Mouse (Mus musculus): Measurements from ENCODE around the gene Gm11937.

The Gm11937 gene

DNA sequence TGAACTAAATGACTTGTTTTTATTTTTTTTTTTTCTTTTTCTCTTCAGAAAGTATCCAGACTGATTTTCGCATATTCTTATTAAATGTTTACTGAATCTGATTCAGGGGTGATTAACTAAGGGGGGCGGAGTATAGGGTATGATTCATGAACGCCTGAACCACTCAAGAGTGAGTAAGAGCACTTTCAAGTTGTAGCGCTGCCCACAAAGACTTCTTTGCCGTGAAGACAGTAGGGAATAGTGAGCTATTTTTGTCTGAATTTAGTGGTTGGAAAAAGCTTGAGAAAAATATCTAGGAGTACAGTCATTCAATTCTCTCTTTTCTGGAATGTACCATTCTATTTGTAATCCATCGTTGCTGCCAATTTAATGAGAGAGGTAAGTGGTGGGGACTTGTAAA is 28.4 kb downstream of the Gm11937 start:
- no peak for DNase-seq (ENCODE audit: low spot score)

DNA sequence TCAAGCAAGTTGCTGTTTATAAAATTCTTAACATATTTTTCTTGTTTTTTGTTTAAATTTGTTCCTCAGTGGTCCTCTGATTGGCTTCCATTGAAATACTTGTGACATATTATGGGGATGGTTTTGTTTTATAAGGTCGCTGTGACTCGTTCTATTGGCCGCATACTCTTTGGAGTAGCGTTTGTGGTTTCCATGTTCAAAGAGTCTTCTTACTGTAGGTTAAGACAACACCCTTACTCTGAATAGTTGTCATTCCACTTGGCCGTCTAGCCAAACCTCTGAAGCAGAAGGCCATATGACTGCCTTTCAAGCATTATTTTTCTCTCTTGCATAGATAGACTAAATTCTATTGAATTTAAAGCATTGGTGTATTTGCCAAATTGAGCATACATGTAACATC is 28.9 kb downstream of the Gm11937 start:
- no peak for DNase-seq (ENCODE audit: low spot score)

DNA sequence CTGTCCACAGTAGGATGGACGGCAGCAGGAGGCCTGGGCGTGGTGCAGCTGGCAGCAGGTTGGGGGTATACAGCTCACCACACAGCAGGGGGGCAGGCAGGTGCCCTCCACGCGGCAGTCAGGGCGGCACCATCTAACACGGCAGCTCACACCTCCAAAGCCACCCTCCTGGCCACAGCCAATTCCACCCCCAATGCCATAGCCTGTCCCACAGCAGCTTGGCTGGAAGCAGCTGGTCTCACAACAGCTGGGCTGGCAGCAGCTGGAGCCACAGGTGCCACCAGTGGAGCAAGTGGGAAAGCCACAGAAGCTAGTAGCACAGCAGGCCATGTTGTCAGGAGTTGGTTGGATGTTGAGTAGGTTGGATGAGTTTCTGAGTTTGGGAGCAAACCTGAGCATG is 29.4 kb downstream of the Gm11937 start, which contains the start of gene Krtap1-5:
TSS of gene Krtap1-5 (minus strand) at position 381 of the 400 bp plus-strand sequence.
- no peak for DNase-seq (ENCODE audit: low spot score)

DNA sequence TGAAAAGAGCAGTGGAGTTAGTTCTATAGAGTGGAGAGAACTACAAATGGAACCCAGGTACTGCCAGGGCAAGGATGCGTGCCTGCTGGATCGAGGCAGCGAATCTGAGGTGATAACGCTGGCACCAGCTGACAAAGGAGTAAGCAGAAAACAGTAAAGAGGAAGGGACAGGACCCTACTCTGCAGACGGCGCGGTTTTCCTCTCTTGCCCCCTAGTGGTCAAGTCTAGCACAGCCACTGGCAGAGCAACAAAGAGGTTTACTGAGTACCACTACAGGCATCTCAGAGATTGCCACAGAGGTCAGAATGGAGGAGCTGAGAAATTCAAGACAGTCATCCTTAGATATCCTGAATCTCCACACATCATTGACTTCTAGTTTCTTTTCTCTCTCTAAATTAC is 35.9 kb downstream of the Gm11937 start:
- DNase-seq (ENCODE audit: low spot score): no peak

DNA sequence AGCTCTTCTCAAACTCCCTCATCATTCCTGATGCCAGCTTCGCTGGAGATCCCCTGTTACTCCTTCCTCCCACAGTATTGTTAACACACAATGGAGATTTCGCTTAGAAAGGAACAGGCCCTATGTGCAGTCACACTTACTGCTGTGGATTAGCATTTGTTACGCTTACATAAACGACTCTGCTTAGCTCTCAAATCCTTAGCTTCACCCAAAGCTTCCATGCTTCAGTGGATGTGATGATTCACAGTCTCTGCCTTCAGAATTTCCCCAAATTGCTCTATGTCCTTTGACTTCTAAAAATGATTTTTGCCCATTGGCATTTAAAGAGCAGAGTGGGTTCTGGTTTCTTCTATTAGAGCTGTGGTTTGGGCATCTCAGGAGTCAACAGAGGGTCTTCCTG is 36.8 kb downstream of the Gm11937 start:
- DNase-seq (ENCODE audit: low spot score): no peak

DNA sequence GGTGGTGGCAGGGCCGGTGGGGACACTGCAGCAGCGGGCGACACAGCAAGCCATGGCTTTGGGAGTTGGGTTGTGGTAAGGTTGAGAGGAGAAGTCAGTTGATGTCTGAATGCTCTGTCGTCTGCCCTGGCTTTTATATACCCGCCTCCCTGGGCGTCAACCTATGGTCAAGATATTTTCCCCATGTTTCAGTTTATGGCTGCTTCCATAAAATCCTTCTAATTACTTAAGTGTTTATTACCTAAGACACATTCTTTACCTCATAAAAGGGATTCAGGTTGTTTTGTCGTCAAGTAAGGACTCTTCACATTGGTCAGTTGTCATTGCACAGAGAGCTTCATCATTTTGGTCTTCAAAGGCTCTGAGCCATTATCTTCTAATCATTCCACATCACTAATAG is 43.5 kb downstream of the Gm11937 start, which contains the start of gene Krtap3-1:
TSS of gene Krtap3-1 (minus strand) at position 101 of the 400 bp plus-strand sequence.
- DNase-seq (ENCODE audit: low spot score): no peak

DNA sequence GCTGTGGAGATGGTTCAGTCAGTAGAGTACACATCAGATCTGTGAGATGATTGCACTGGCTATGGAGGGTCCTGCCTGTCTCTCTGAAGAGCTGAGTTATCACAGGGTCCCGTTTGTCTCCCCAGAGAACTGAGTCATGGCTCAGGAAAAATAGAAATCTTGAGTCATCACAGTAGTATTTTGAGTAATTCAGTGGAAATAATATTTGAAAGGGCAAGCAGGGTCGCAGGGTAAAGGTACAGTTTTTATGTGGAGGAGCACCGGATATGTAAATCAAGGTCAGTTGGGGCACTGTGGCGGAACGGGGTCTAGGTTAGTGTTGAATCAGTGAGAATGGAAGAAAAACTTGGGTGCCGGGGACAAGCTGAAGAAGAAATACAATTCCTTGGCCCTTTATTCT is 47.4 kb downstream of the Gm11937 start:
- no peak for DNase-seq (ENCODE audit: low spot score)
